ENCODE assay signal across 31 mouse cellular contexts in genomic region chr8:123387041-123387440, GRCm38 (mm10). TPM values are rescaled to one million over a fixed set of nuclear protein-coding genes. Genes with fewer than 3 reads are reported as not detected.
DNase-seq lines count a peak whose midpoint lies in the region; ATAC-seq and TF ChIP-seq lines count a peak whose summit lies in the region.
"Had no signal": no experiment of that assay in that cellular context is flagged by ENCODE, and none has a peak within 500 bp of the region (broad histone marks: within the 10 kb centered on the region; RNA-seq: fewer than 3 reads in every experiment).

No protein-coding gene starts in this region.

- DNase-seq in adrenal gland, adult (ENCODE audit: inconsistent age in 2 of 2, low spot score in 1 of 2) = peak; percentile 62 to 76
- DNase-seq in adrenal gland, postnatal 4 days (ENCODE audit: low spot score in 2 of 2) = no peak
- peak; percentile 19 for DNase-seq in liver, adult 2 months (ENCODE audit: extremely low read depth, low read depth, low spot score)
- no peak for DNase-seq in liver, embryonic 11.5 days (ENCODE audit: low spot score)
- peak; percentile 55 to 65 for DNase-seq in adrenal gland, postnatal 36 days
- DNase-seq: cerebellum, adult 11 months; cerebellum, adult 2 months; cerebellum, adult 9-11 months; cerebellum, postnatal 25 days; forebrain, postnatal 0 days; gastrocnemius, adult 2 months; gastrocnemius, postnatal 14 days; heart, adult 11 months; heart, postnatal 10 days; heart, postnatal 36 days; kidney, adult 11 months had no signal

- no peaks in the 10 kb centered on the region for H3K9me3 ChIP-seq in liver, embryonic 11.5 days (ENCODE audit: control insufficient read depth, low read length)
- no peaks in the 10 kb centered on the region for H3K9me3 ChIP-seq in midbrain, embryonic 13.5 days
- H3K9me3 ChIP-seq: embryonic facial prominence, embryonic 12.5 days; embryonic facial prominence, embryonic 15.5 days; G1E; heart, embryonic 15.5 days; hindbrain, embryonic 10.5 days; hindbrain, embryonic 13.5 days; intestine, embryonic 15.5 days had no signal

- no peak for TF ChIP-seq CTCF in liver, adult 2 months (IDR thresholded peaks at IDR 0.05; ENCODE audit: low read depth, low read length)

- WGBS in liver, adult 2 months = 56% methylated on average over 3 of the region's 3 CpGs
- WGBS in liver, embryonic 11.5 days = 78% methylated on average over 3 of the region's 3 CpGs
- WGBS in midbrain, embryonic 13.5 days = 85% methylated on average over 3 of the region's 3 CpGs

- ATAC-seq in liver, embryonic 11.5 days (replicated peaks; ENCODE audit: low FRiP score) = no peak
- no peak for ATAC-seq in midbrain, embryonic 13.5 days
- ATAC-seq: forebrain, embryonic 14.5 days; forebrain, postnatal 0 days; hindbrain, embryonic 16.5 days; intestine, embryonic 15.5 days; Patski had no signal

- H3K27ac ChIP-seq in liver, adult 2 months (replicated peaks; ENCODE audit: insufficient read depth, low read depth, low read length) = no peak overlapping the region
- no peak overlapping the region for H3K27ac ChIP-seq in liver, embryonic 11.5 days (ENCODE audit: low read depth, low read length)
- H3K27ac ChIP-seq in midbrain, embryonic 13.5 days = no peak overlapping the region
- H3K27ac ChIP-seq: embryonic facial prominence, embryonic 12.5 days; embryonic facial prominence, embryonic 15.5 days; gastrocnemius, adult 2 months; heart, embryonic 15.5 days; hindbrain, embryonic 10.5 days; hindbrain, embryonic 13.5 days; intestine, embryonic 15.5 days had no signal

- H3K4me2 ChIP-seq in liver, embryonic 11.5 days = no peak overlapping the region
- no peak overlapping the region for H3K4me2 ChIP-seq in midbrain, embryonic 13.5 days (replicated peaks)
- H3K4me2 ChIP-seq: embryonic facial prominence, embryonic 12.5 days; embryonic facial prominence, embryonic 15.5 days; heart, embryonic 11.5 days; heart, embryonic 15.5 days; hindbrain, embryonic 13.5 days; intestine, embryonic 15.5 days had no signal

- no peak overlapping the region for H3K4me3 ChIP-seq in liver, adult 2 months (ENCODE audit: insufficient read depth, low read depth, low read length)
- no peak overlapping the region for H3K4me3 ChIP-seq in liver, embryonic 11.5 days (ENCODE audit: low read depth, low read length)
- H3K4me3 ChIP-seq in midbrain, embryonic 13.5 days (replicated peaks) = no peak overlapping the region
- H3K4me3 ChIP-seq: embryonic facial prominence, embryonic 12.5 days; embryonic facial prominence, embryonic 15.5 days; gastrocnemius, adult 2 months; heart, embryonic 15.5 days; hindbrain, embryonic 10.5 days; hindbrain, embryonic 13.5 days; intestine, embryonic 15.5 days had no signal

- peaks cover 63% of the 10 kb centered on the region for H3K36me3 ChIP-seq in liver, adult 2 months (ENCODE audit: control insufficient read depth, insufficient read depth, low read length)
- H3K36me3 ChIP-seq in liver, embryonic 11.5 days (ENCODE audit: control insufficient read depth, insufficient read depth, low read length) = peaks cover 68% of the 10 kb centered on the region
- H3K36me3 ChIP-seq in midbrain, embryonic 13.5 days = peaks cover 99% of the 10 kb centered on the region

- no peaks in the 10 kb centered on the region for H3K27me3 ChIP-seq in liver, adult 2 months (ENCODE audit: control insufficient read depth, insufficient read depth, low read length)
- no peaks in the 10 kb centered on the region for H3K27me3 ChIP-seq in liver, embryonic 11.5 days (replicated peaks; ENCODE audit: control insufficient read depth, insufficient read depth, low read length)
- no peaks in the 10 kb centered on the region for H3K27me3 ChIP-seq in midbrain, embryonic 13.5 days
- H3K27me3 ChIP-seq: embryonic facial prominence, embryonic 12.5 days; embryonic facial prominence, embryonic 15.5 days; heart, embryonic 15.5 days; hindbrain, embryonic 13.5 days; intestine, embryonic 15.5 days; Patski had no signal

- no peak for TF ChIP-seq POLR2A in liver, adult 2 months (IDR thresholded peaks at IDR 0.05; ENCODE audit: extremely low read depth, insufficient read depth, low read length)

- no peaks in the 10 kb centered on the region for H3K4me1 ChIP-seq in liver, adult 2 months (ENCODE audit: control insufficient read depth, insufficient read depth, low read length)
- H3K4me1 ChIP-seq in liver, embryonic 11.5 days (replicated peaks; ENCODE audit: control insufficient read depth, insufficient read depth, low read length) = no peaks in the 10 kb centered on the region
- H3K4me1 ChIP-seq in midbrain, embryonic 13.5 days (replicated peaks) = no peaks in the 10 kb centered on the region
- H3K4me1 ChIP-seq: embryonic facial prominence, embryonic 12.5 days; embryonic facial prominence, embryonic 15.5 days; hindbrain, embryonic 10.5 days; hindbrain, embryonic 13.5 days; intestine, embryonic 15.5 days had no signal

- H3K79me2 ChIP-seq in liver, adult 2 months (ENCODE audit: control insufficient read depth, insufficient read depth, low read length) = no peaks in the 10 kb centered on the region

- H3K9ac ChIP-seq in liver, adult 2 months (ENCODE audit: low read depth, low read length) = no peak overlapping the region
- no peak overlapping the region for H3K9ac ChIP-seq in liver, embryonic 11.5 days (ENCODE audit: low read depth, low read length)
- no peak overlapping the region for H3K9ac ChIP-seq in midbrain, embryonic 13.5 days (replicated peaks)
- H3K9ac ChIP-seq: embryonic facial prominence, embryonic 12.5 days; embryonic facial prominence, embryonic 15.5 days; forebrain, postnatal 0 days; heart, embryonic 15.5 days; hindbrain, embryonic 13.5 days; intestine, embryonic 15.5 days had no signal

RNA-seq across cellular contexts. Expression of gene Tcf25, which starts 13.5 kb away (rescaled TPM):
- total RNA-seq in adrenal gland, postnatal 4 days (2021) = 100 to 1,000 TPM; 221 to 224 TPM
- total RNA-seq in liver, adult 2 months (2014; rRNA removed) = 86.7 and 94.3 TPM in 2 replicates
- polyA plus RNA-seq in liver, adult 2 months (2012; rRNA removed) = 83.8 and 117 TPM in 2 replicates
- polyA plus RNA-seq in liver, embryonic 11.5 days (2014; fragmentation: Nextera tagmentation; extraction: Ambion mirVana) = 136 and 147 TPM in 2 replicates
- total RNA-seq in adrenal gland, postnatal 36 days (2021) = 100 to 1,000 TPM; 213 to 255 TPM
- 238 and 263 TPM in 2 replicates for polyA plus RNA-seq in midbrain, embryonic 13.5 days (2015; fragmentation: Nextera tagmentation; extraction: Ambion mirVana)

RNA-seq across cellular contexts. Expression of gene Mc1r, which starts 19.9 kb away (rescaled TPM):
- under 1 TPM in 1 of 2 experiments, not detected in 1; 0.14 TPM for total RNA-seq in adrenal gland, postnatal 4 days (2021)
- total RNA-seq in liver, adult 2 months (2014; rRNA removed) = not detected in 2 replicates
- polyA plus RNA-seq in liver, adult 2 months (2012; rRNA removed) = not detected in 2 replicates
- 0.04 and 0.06 TPM in 2 replicates for polyA plus RNA-seq in liver, embryonic 11.5 days (2014; fragmentation: Nextera tagmentation; extraction: Ambion mirVana)
- total RNA-seq in adrenal gland, postnatal 36 days (2021) = not detected
- 0.17 and 0.31 TPM in 2 replicates for polyA plus RNA-seq in midbrain, embryonic 13.5 days (2015; fragmentation: Nextera tagmentation; extraction: Ambion mirVana)
- total RNA-seq: common myeloid progenitor, adult 5-6 weeks; gastrocnemius, adult 2 months; gastrocnemius, postnatal 14 days; gastrocnemius, postnatal 4 days; heart, adult 8-10 months; heart, postnatal 10 days; heart, postnatal 36 days had no signal
- polyA plus RNA-seq: heart, embryonic 11.5 days; heart, embryonic 15.5 days had no signal

RNA-seq across cellular contexts. Expression of gene Tubb3, which starts 24.2 kb away (rescaled TPM):
- total RNA-seq in adrenal gland, postnatal 4 days (2021) = 100 to 1,000 TPM in 1 of 2 experiments, 10 to 100 TPM in 1; 59.5 to 102 TPM
- 0.67 TPM in 1 of 2 replicates, not detected in the other for total RNA-seq in liver, adult 2 months (2014; rRNA removed)
- not detected in 2 replicates for polyA plus RNA-seq in liver, adult 2 months (2012; rRNA removed)
- 6.0 and 6.9 TPM in 2 replicates for polyA plus RNA-seq in liver, embryonic 11.5 days (2014; fragmentation: Nextera tagmentation; extraction: Ambion mirVana)
- total RNA-seq in adrenal gland, postnatal 36 days (2021) = 1 to 10 TPM; 4.5 to 4.7 TPM
- polyA plus RNA-seq in midbrain, embryonic 13.5 days (2015; fragmentation: Nextera tagmentation; extraction: Ambion mirVana) = 1,993 and 2,050 TPM in 2 replicates
- total RNA-seq: gastrocnemius, adult 2 months had no signal

RNA-seq across cellular contexts. Expression of gene Def8, which starts 36.3 kb away (rescaled TPM):
- total RNA-seq in adrenal gland, postnatal 4 days (2021) = 10 to 100 TPM; 40.2 to 40.5 TPM
- 20.5 and 20.6 TPM in 2 replicates for total RNA-seq in liver, adult 2 months (2014; rRNA removed)
- 32.2 and 33.5 TPM in 2 replicates for polyA plus RNA-seq in liver, adult 2 months (2012; rRNA removed)
- polyA plus RNA-seq in liver, embryonic 11.5 days (2014; fragmentation: Nextera tagmentation; extraction: Ambion mirVana) = 27.0 and 32.7 TPM in 2 replicates
- 10 to 100 TPM; 21.7 to 32.6 TPM for total RNA-seq in adrenal gland, postnatal 36 days (2021)
- polyA plus RNA-seq in midbrain, embryonic 13.5 days (2015; fragmentation: Nextera tagmentation; extraction: Ambion mirVana) = 41.7 and 42.8 TPM in 2 replicates

RNA-seq across cellular contexts. Expression of gene Spire2, which starts 54.5 kb away (rescaled TPM):
- total RNA-seq in adrenal gland, postnatal 4 days (2021) = 1 to 10 TPM; 3.6 to 4.0 TPM
- total RNA-seq in liver, adult 2 months (2014; rRNA removed) = under 0.01 and 0.07 TPM in 2 replicates
- polyA plus RNA-seq in liver, adult 2 months (2012; rRNA removed) = 0.13 TPM in 1 of 2 replicates, not detected in the other
- polyA plus RNA-seq in liver, embryonic 11.5 days (2014; fragmentation: Nextera tagmentation; extraction: Ambion mirVana) = 6.5 and 6.7 TPM in 2 replicates
- total RNA-seq in adrenal gland, postnatal 36 days (2021) = 1 to 10 TPM; 1.1 to 1.4 TPM
- polyA plus RNA-seq in midbrain, embryonic 13.5 days (2015; fragmentation: Nextera tagmentation; extraction: Ambion mirVana) = 31.8 and 38.7 TPM in 2 replicates
- total RNA-seq: gastrocnemius, adult 2 months had no signal

Comparison
In these comparisons a context has a peak if more than half of its experiments do, and no peak if none do; other contexts are left out.
1. DNase-seq: peak in adrenal gland, adult (2 of 2), liver, adult 2 months (single experiment) and adrenal gland, postnatal 36 days (2 of 2); none in adrenal gland, postnatal 4 days (0 of 2) and liver, embryonic 11.5 days (single experiment).
2. RNA of gene Tubb3, which starts 24.2 kb away (total RNA-seq): 59.5 to 102 TPM in adrenal gland, postnatal 4 days; 4.5 to 4.7 TPM in adrenal gland, postnatal 36 days and 0.67 TPM in liver, adult 2 months; every median in the first group is over 10 times any median in the second.